Mouse (Mus musculus): ENCODE measurements at regions not wholly inside any gene's neighbourhood (a gene's known extent, or its start where the extent isn't known, plus 50 kb on each side); places are given as distances from the start of the nearest gene placed in this dataset.

- H3K27ac ChIP-seq (ENCODE audit: insufficient read depth, low read depth) = no peak overlapping the region
Observed at GRCm38 (mm10) chr12:39321453-39321852, 542.3 kb downstream of the Etv1 start.

GRCm38 (mm10) chr12:39326157-39326556 lies 547.0 kb downstream of the Etv1 start:
- TF ChIP-seq POLR2AphosphoS2 (IDR thresholded peaks at IDR 0.05; ENCODE audit: low read depth, low read length) (no peak), MAX (IDR thresholded peaks at IDR 0.05; ENCODE audit: low read length) (no peak), USF1 (IDR thresholded peaks at IDR 0.05; ENCODE audit: low read depth, low read length) (no peak), ZC3H11A (IDR thresholded peaks at IDR 0.05; ENCODE audit: low read depth, low read length) (no peak), CHD1 (IDR thresholded peaks at IDR 0.05; ENCODE audit: low read depth, low read length) (no peak), SIN3A (IDR thresholded peaks at IDR 0.05; ENCODE audit: low read length) (no peak), SMC3 (IDR thresholded peaks at IDR 0.05; ENCODE audit: low read depth, low read length) (no peak), MXI1 (IDR thresholded peaks at IDR 0.05; ENCODE audit: low read depth, low read length) (no peak), ELF1 (IDR thresholded peaks at IDR 0.05; ENCODE audit: low read depth, low read length) (no peak), USF2 (conservative IDR thresholded peaks at IDR 0.05; ENCODE audit: low read depth, low read length) (no peak), ETS1 (conservative IDR thresholded peaks at IDR 0.05; ENCODE audit: low read depth, low read length) (no peak), RAD21 (IDR thresholded peaks at IDR 0.05; ENCODE audit: low read depth, low read length) (no peak), UBTF (IDR thresholded peaks at IDR 0.05; ENCODE audit: low read depth, low read length) (no peak), BHLHE40 (IDR thresholded peaks at IDR 0.05; ENCODE audit: low read depth, low read length) (no peak)
- H3K79me2 ChIP-seq (replicated peaks; ENCODE audit: control insufficient read depth, extremely low read depth, insufficient read depth, poor library complexity, severe bottlenecking) = no peaks in the 10 kb centered on the region
- no peak overlapping the region for H3K4me2 ChIP-seq (ENCODE audit: insufficient read depth, low read depth, poor library complexity, severe bottlenecking)
- H3K36me3 ChIP-seq (replicated peaks in 1 of 2; ENCODE audit: control insufficient read depth in 1 of 2, insufficient read depth in 1 of 2, low read length in 1 of 2) = no peaks in the 10 kb centered on the region
- no peaks in the 10 kb centered on the region for H3K4me1 ChIP-seq (ENCODE audit: control insufficient read depth in 1 of 2, insufficient read depth in 2 of 2)
- no peak overlapping the region for H3K27ac ChIP-seq (ENCODE audit: insufficient read depth, low read depth)
- H3K9me3 ChIP-seq (replicated peaks; ENCODE audit: low read length) = no peaks in the 10 kb centered on the region
- H3K9ac ChIP-seq (ENCODE audit: insufficient read depth, low read depth) = no peak overlapping the region
- no peak overlapping the region for H3K4me3 ChIP-seq (replicated peaks in 1 of 3; ENCODE audit: low read depth in 2 of 3, low read length in 2 of 3, poor library complexity in 1 of 3)
- H3K27me3 ChIP-seq (replicated peaks) = no peaks in the 10 kb centered on the region
- in situ Hi-C loops (cut with MboI; ENCODE audit: low pct_ligation_motif_present, low pct_unique_long_range_greater_than_20kb, low sequenced_read_pairs) = no loop called here
- no peak for DNase-seq (ENCODE audit: extremely low read depth)
- dilution Hi-C loops (cut with MboI; ENCODE audit: extremely low pct_ligation_motif_present, extremely low pct_unique_long_range_greater_than_20kb, low sequenced_read_pairs) = no loop called here

More at GRCm38 (mm10) chr12:39321453-39321852, 542.3 kb downstream of the Etv1 start:
- Histone ChIP-seq H3K27me3 (replicated peaks) (no peaks in the 10 kb centered on the region), H3K4me1 (ENCODE audit: control insufficient read depth in 1 of 2, insufficient read depth in 2 of 2) (no peaks in the 10 kb centered on the region), H3K79me2 (replicated peaks; ENCODE audit: control insufficient read depth, extremely low read depth, insufficient read depth, poor library complexity, severe bottlenecking) (no peaks in the 10 kb centered on the region), H3K9me3 (replicated peaks; ENCODE audit: low read length) (no peaks in the 10 kb centered on the region), H3K9ac (ENCODE audit: insufficient read depth, low read depth) (no peak overlapping the region), H3K4me2 (ENCODE audit: insufficient read depth, low read depth, poor library complexity, severe bottlenecking) (no peak overlapping the region), H3K36me3 (replicated peaks in 1 of 2; ENCODE audit: control insufficient read depth in 1 of 2, insufficient read depth in 1 of 2, low read length in 1 of 2) (no peaks in the 10 kb centered on the region), H3K4me3 (replicated peaks in 1 of 3; ENCODE audit: low read depth in 2 of 3, low read length in 2 of 3, poor library complexity in 1 of 3) (no peak overlapping the region)
- dilution Hi-C loops (cut with MboI; ENCODE audit: extremely low pct_ligation_motif_present, extremely low pct_unique_long_range_greater_than_20kb, low sequenced_read_pairs) (no loop called here), in situ Hi-C loops (cut with MboI; ENCODE audit: low pct_ligation_motif_present, low pct_unique_long_range_greater_than_20kb, low sequenced_read_pairs) (no loop called here)
- TF ChIP-seq JUND (conservative IDR thresholded peaks at IDR 0.05; ENCODE audit: low read depth, low read length) = no peak
- no peak for TF ChIP-seq ZMIZ1 (IDR thresholded peaks at IDR 0.05; ENCODE audit: low read depth, low read length)
- TF ChIP-seq BHLHE40 (IDR thresholded peaks at IDR 0.05; ENCODE audit: low read depth, low read length) = no peak
- no peak for TF ChIP-seq MAFK (IDR thresholded peaks at IDR 0.05; ENCODE audit: insufficient replicate concordance, low read length)
- no peak for TF ChIP-seq TCF12 (IDR thresholded peaks at IDR 0.05; ENCODE audit: low read depth, low read length)
- no peak for TF ChIP-seq MXI1 (IDR thresholded peaks at IDR 0.05; ENCODE audit: low read depth, low read length)
- TF ChIP-seq SMC3 (IDR thresholded peaks at IDR 0.05; ENCODE audit: low read depth, low read length) = no peak
- TF ChIP-seq CHD1 (IDR thresholded peaks at IDR 0.05; ENCODE audit: low read depth, low read length) = no peak
- TF ChIP-seq POLR2AphosphoS2 (IDR thresholded peaks at IDR 0.05; ENCODE audit: low read depth, low read length) = no peak
- no peak for TF ChIP-seq KAT2A (IDR thresholded peaks at IDR 0.05; ENCODE audit: insufficient replicate concordance, low read length)
- TF ChIP-seq PAX5 (IDR thresholded peaks at IDR 0.05; ENCODE audit: low read length) = no peak
- no peak for TF ChIP-seq MAX (IDR thresholded peaks at IDR 0.05; ENCODE audit: low read length)
- TF ChIP-seq NRF1 (IDR thresholded peaks at IDR 0.05; ENCODE audit: low read depth, low read length) = no peak
- no peak for TF ChIP-seq MEF2A (IDR thresholded peaks at IDR 0.05; ENCODE audit: borderline replicate concordance, low read depth, low read length)
- no peak for TF ChIP-seq USF1 (IDR thresholded peaks at IDR 0.05; ENCODE audit: low read depth, low read length)
- no peak for TF ChIP-seq USF2 (conservative IDR thresholded peaks at IDR 0.05; ENCODE audit: low read depth, low read length)
- no peak for TF ChIP-seq IRF4 (IDR thresholded peaks at IDR 0.05; ENCODE audit: low read depth, low read length)
- no peak for TF ChIP-seq ZKSCAN1 (IDR thresholded peaks at IDR 0.05; ENCODE audit: borderline replicate concordance, low read depth, low read length)
- TF ChIP-seq MAZ (IDR thresholded peaks at IDR 0.05; ENCODE audit: low read depth, low read length) = no peak
- no peak for TF ChIP-seq ZC3H11A (IDR thresholded peaks at IDR 0.05; ENCODE audit: low read depth, low read length)
- DNase-seq (ENCODE audit: extremely low read depth) = no peak
